Mouse (Mus musculus): ENCODE measurements around the gene Ahdc1. TPM values are rescaled to one million over a fixed set of nuclear protein-coding genes. Genes with fewer than 3 reads are reported as not detected.

The Ahdc1 gene
- polyA plus RNA-seq, 2 experiments = 0.53 to 1.3 TPM

- Histone ChIP-seq H3K9me3 (ENCODE audit: control insufficient read depth, low read length) (no peaks in the 10 kb centered on the region), H3K4me1 (replicated peaks; ENCODE audit: control insufficient read depth in 2 of 2, insufficient read depth in 2 of 2, low read length in 1 of 2) (peaks cover 7 to 42% of the 10 kb centered on the region in 2 experiments), H3K9ac (replicated peaks) (no peak overlapping the region), H3K36me3 (replicated peaks; ENCODE audit: control insufficient read depth, insufficient read depth, low read depth) (no peaks in the 10 kb centered on the region), H3K4me3 (ENCODE audit: insufficient read depth in 1 of 2, low read depth in 2 of 2, low read length in 2 of 2) (no peak overlapping the region), H3K27ac (no peak overlapping the region), H3K4me2 (ENCODE audit: low read depth) (no peak overlapping the region), H3K27me3 (ENCODE audit: control insufficient read depth, insufficient read depth, low read length) (peaks cover 4% of the 10 kb centered on the region; the same call in 1 of the 2 replicates)
- WGBS (ENCODE audit: insufficient replicate concordance) = 50% methylated on average over 11 of the region's 11 CpGs
- ATAC-seq (ENCODE audit: insufficient read depth) (no peak), DNase-seq (ENCODE audit: low read depth in 3 of 3, low spot score in 3 of 3) (no peak)
- TF ChIP-seq CTCF (IDR thresholded peaks at IDR 0.05; ENCODE audit: low read depth) (no peak), EP300 (IDR thresholded peaks at IDR 0.05; ENCODE audit: low read depth) (no peak)
Measured at GRCm38 (mm10) chr4:133045771-133046474, 34.9 kb downstream of the Ahdc1 start.

GRCm38 (mm10) chr4:133046691-133047352 lies 35.8 kb downstream of the Ahdc1 start:
- Histone ChIP-seq H3K4me1 (replicated peaks; ENCODE audit: control insufficient read depth in 2 of 2, insufficient read depth in 2 of 2, low read length in 1 of 2) (peaks cover 7 to 37% of the 10 kb centered on the region in 2 experiments), H3K4me3 (ENCODE audit: insufficient read depth in 1 of 2, low read depth in 2 of 2, low read length in 2 of 2) (no peak overlapping the region), H3K27me3 (ENCODE audit: control insufficient read depth, insufficient read depth, low read length) (no peaks in the 10 kb centered on the region; the same call in 1 of the 2 replicates), H3K9ac (replicated peaks) (no peak overlapping the region), H3K4me2 (ENCODE audit: low read depth) (no peak overlapping the region), H3K9me3 (ENCODE audit: control insufficient read depth, low read length) (no peaks in the 10 kb centered on the region), H3K27ac (no peak overlapping the region), H3K36me3 (replicated peaks; ENCODE audit: control insufficient read depth, insufficient read depth, low read depth) (no peaks in the 10 kb centered on the region)
- no peak for DNase-seq (ENCODE audit: low read depth in 3 of 3, low spot score in 3 of 3)
- WGBS (ENCODE audit: insufficient replicate concordance) = 56% methylated on average over 12 of the region's 12 CpGs
- TF ChIP-seq EP300 (IDR thresholded peaks at IDR 0.05; ENCODE audit: low read depth) = no peak
- no peak for TF ChIP-seq CTCF (IDR thresholded peaks at IDR 0.05; ENCODE audit: low read depth)
- no peak for ATAC-seq (ENCODE audit: insufficient read depth)

GRCm38 (mm10) chr4:133047353-133048105 lies 36.5 kb downstream of the Ahdc1 start:
- DNase-seq (ENCODE audit: low read depth in 3 of 3, low spot score in 3 of 3) (no peak), ATAC-seq (ENCODE audit: insufficient read depth) (no peak)
- no peaks in the 10 kb centered on the region for H3K9me3 ChIP-seq (ENCODE audit: control insufficient read depth, low read length)
- no peak overlapping the region for H3K4me3 ChIP-seq (ENCODE audit: insufficient read depth in 1 of 2, low read depth in 2 of 2, low read length in 2 of 2)
- H3K36me3 ChIP-seq (replicated peaks; ENCODE audit: control insufficient read depth, insufficient read depth, low read depth) = no peaks in the 10 kb centered on the region
- WGBS (ENCODE audit: insufficient replicate concordance) = 60% methylated on average over 16 of the region's 16 CpGs
- no peak overlapping the region for H3K9ac ChIP-seq (replicated peaks)
- H3K27ac ChIP-seq = no peak overlapping the region
- TF ChIP-seq EP300 (IDR thresholded peaks at IDR 0.05; ENCODE audit: low read depth) (no peak), CTCF (IDR thresholded peaks at IDR 0.05; ENCODE audit: low read depth) (no peak)
- H3K27me3 ChIP-seq (ENCODE audit: control insufficient read depth, insufficient read depth, low read length) = no peaks in the 10 kb centered on the region
- H3K4me1 ChIP-seq (replicated peaks; ENCODE audit: control insufficient read depth in 2 of 2, insufficient read depth in 2 of 2, low read length in 1 of 2) = peaks cover 7 to 30% of the 10 kb centered on the region in 2 experiments
- no peak overlapping the region for H3K4me2 ChIP-seq (ENCODE audit: low read depth)

GRCm38 (mm10) chr4:133049071-133049920 lies 38.2 kb downstream of the Ahdc1 start:
- Histone ChIP-seq H3K27me3 (ENCODE audit: control insufficient read depth, insufficient read depth, low read length) (no peaks in the 10 kb centered on the region), H3K27ac (no peak overlapping the region), H3K9me3 (ENCODE audit: control insufficient read depth, low read length) (no peaks in the 10 kb centered on the region), H3K9ac (replicated peaks) (no peak overlapping the region), H3K4me1 (replicated peaks; ENCODE audit: control insufficient read depth in 2 of 2, insufficient read depth in 2 of 2, low read length in 1 of 2) (peaks cover 0 to 21% of the 10 kb centered on the region in 2 experiments; a peak in 3 of 4 replicates), H3K36me3 (replicated peaks; ENCODE audit: control insufficient read depth, insufficient read depth, low read depth) (no peaks in the 10 kb centered on the region), H3K4me3 (ENCODE audit: insufficient read depth in 1 of 2, low read depth in 2 of 2, low read length in 2 of 2) (no peak overlapping the region), H3K4me2 (ENCODE audit: low read depth) (no peak overlapping the region)
- WGBS (ENCODE audit: insufficient replicate concordance) = 64% methylated on average over 19 of the region's 19 CpGs
- DNase-seq (ENCODE audit: low read depth in 3 of 3, low spot score in 3 of 3) (no peak), ATAC-seq (ENCODE audit: insufficient read depth) (no peak)
- no peak for TF ChIP-seq EP300 (IDR thresholded peaks at IDR 0.05; ENCODE audit: low read depth)
- no peak for TF ChIP-seq CTCF (IDR thresholded peaks at IDR 0.05; ENCODE audit: low read depth)

Data from liver, embryonic 14.5 days (tissue).